Mouse (Mus musculus) Patski (cell line): ENCODE results near the gene Prmt3. TPM values are rescaled to one million over a fixed set of nuclear protein-coding genes. Genes with fewer than 3 reads are reported as not detected.

Experiments used
- ATAC-seq: fragments of 100-300 bp; one replicate; pipeline ENCODE4 v1.8.0; 2021
- CTCF ChIA-PET: fragments of 350-600 bp; sonication (Branson Sonifier 250); formaldehyde crosslinking; loops from one replicate; lab custom pipeline; 2022; ENCODE audit warnings: inconsistent platforms; lab: Charles Lee
- POLR2A ChIA-PET: fragments of 350-600 bp; sonication (Branson Sonifier 250); formaldehyde crosslinking; loops from one replicate; lab custom pipeline; 2022; ENCODE audit warnings: antibody characterized with exemption, inconsistent platforms; lab: Charles Lee
- DNase-seq: peaks from one replicate; pipeline ENCODE4 v3.0.0-alpha.2; 2011; ENCODE audit warnings: low read depth, low spot score
- H3K27me3 ChIP-seq: fragments of 371-371 bp; one replicate; pipeline ENCODE4 v1.5.1; 2021
- CTCF ChIP-seq: fragments of 100-300 bp; IDR thresholded peaks from one replicate; pipeline ENCODE4 v1.5.1; 2021
- in situ Hi-C: fragments of 300-500 bp; cut with MboI; formaldehyde crosslinking; loops from 3 replicates; pipeline ENCODE4 v1.11.1; 2018; ENCODE audit warnings: low pct_unique_long_range_greater_than_20kb, mixed read lengths
- polyA plus RNA-seq: library from polyadenylated mRNA; unstranded; gene quantifications from one replicate; pipeline ENCODE4 v1.2.3, GENCODE M21; 2021

Gene Prmt3
- polyA plus RNA-seq, 1 experiment from 2014 or later = 43.0 TPM

GRCm38 (mm10) chr7:49843304-49843933 is 65.3 kb downstream of the Prmt3 start:
- no peak for DNase-seq
- POLR2A ChIA-PET = interaction anchor here (1.3 kb wide), 1 partner anchor 10 kb away, joined by 4 read pairs; no protein-coding TSS in a partner anchor
- no peak for ATAC-seq
- CTCF ChIA-PET = interaction anchor here (0.8 to 1.4 kb wide), 5 partner anchors 12 to 80 kb away, joined by 3 read pairs; no protein-coding TSS in a partner anchor
- no peaks in the 10 kb centered on the region for H3K27me3 ChIP-seq
- TF ChIP-seq CTCF = no peak
- in situ Hi-C loops = loop anchor here (5.0 kb wide), 1 partner anchor 79 kb away; no protein-coding TSS in a partner anchor

GRCm38 (mm10) chr7:49847939-49848338 is 69.8 kb downstream of the Prmt3 start:
- ChIA-PET CTCF (interaction anchor here (0.8 kb wide), 1 partner anchor 21 kb away, joined by 3 read pairs; no protein-coding TSS in a partner anchor), POLR2A (no interaction called here)
- in situ Hi-C loops = no loop called here
- TF ChIP-seq CTCF = no peak
- no peak for DNase-seq
- H3K27me3 ChIP-seq = no peaks in the 10 kb centered on the region
- no peak for ATAC-seq

GRCm38 (mm10) chr7:49853342-49854181 is 75.4 kb downstream of the Prmt3 start:
- CTCF ChIA-PET = interaction anchor here (1.8 kb wide), 1 partner anchor 8 kb away, joined by 6 read pairs; no protein-coding TSS in a partner anchor
- DNase-seq (no peak), ATAC-seq (no peak)
- H3K27me3 ChIP-seq = no peaks in the 10 kb centered on the region
- no peak for TF ChIP-seq CTCF
- in situ Hi-C loops = no loop called here
- POLR2A ChIA-PET = interaction anchor here (0.9 kb wide), 1 partner anchor 8 kb away, joined by 3 read pairs; no protein-coding TSS in a partner anchor

GRCm38 (mm10) chr7:49857347-49857746 is 79.2 kb downstream of the Prmt3 start:
- no peaks in the 10 kb centered on the region for H3K27me3 ChIP-seq
- no peak for ATAC-seq
- TF ChIP-seq CTCF = no peak
- CTCF ChIA-PET = interaction anchor here (1.2 kb wide), 1 partner anchor 66 kb away, joined by 4 read pairs; no protein-coding TSS in a partner anchor
- POLR2A ChIA-PET = no interaction called here
- DNase-seq = no peak
- in situ Hi-C loops = no loop called here

- CTCF ChIA-PET = interaction anchor here (0.9 kb wide), 1 partner anchor 15 kb away, joined by 3 read pairs; no protein-coding TSS in a partner anchor
- POLR2A ChIA-PET = no interaction called here
Observed at GRCm38 (mm10) chr7:49858257-49858656, 80.1 kb downstream of the Prmt3 start.

GRCm38 (mm10) chr7:49859820-49860219 is 81.7 kb downstream of the Prmt3 start:
- CTCF ChIA-PET = interaction anchor here (0.9 to 1.3 kb wide), 5 partner anchors 10 to 61 kb away, joined by 3 read pairs; no protein-coding TSS in a partner anchor
- ATAC-seq (no peak), DNase-seq (no peak)
- POLR2A ChIA-PET = interaction anchor here (0.8 kb wide), 1 partner anchor 13 kb away, joined by 3 read pairs; no protein-coding TSS in a partner anchor
- no peak for TF ChIP-seq CTCF
- H3K27me3 ChIP-seq = no peaks in the 10 kb centered on the region
- in situ Hi-C loops = no loop called here

More at GRCm38 (mm10) chr7:49858257-49858656, 80.1 kb downstream of the Prmt3 start:
- no peak for TF ChIP-seq CTCF
- no peaks in the 10 kb centered on the region for H3K27me3 ChIP-seq
- no peak for ATAC-seq
- DNase-seq = no peak
- in situ Hi-C loops = no loop called here

GRCm38 (mm10) chr7:49861196-49861595 is 83.0 kb downstream of the Prmt3 start:
- H3K27me3 ChIP-seq = no peaks in the 10 kb centered on the region
- TF ChIP-seq CTCF = no peak
- in situ Hi-C loops = no loop called here
- no peak for ATAC-seq
- no peak for DNase-seq
- CTCF ChIA-PET = interaction anchor here (1.3 kb wide), 1 partner anchor 8 kb away, joined by 3 read pairs; no protein-coding TSS in a partner anchor
- POLR2A ChIA-PET = no interaction called here

- ChIA-PET CTCF (interaction anchor here (0.6 to 1.5 kb wide), 3 partner anchors 18 to 170 kb away, joined by 3 to 4 read pairs (median 3); no protein-coding TSS in a partner anchor), POLR2A (no interaction called here)
- TF ChIP-seq CTCF = no peak
- in situ Hi-C loops = no loop called here
- DNase-seq (no peak), ATAC-seq (no peak)
- H3K27me3 ChIP-seq = no peaks in the 10 kb centered on the region
Observed at GRCm38 (mm10) chr7:49863753-49864152, 85.6 kb downstream of the Prmt3 start.

GRCm38 (mm10) chr7:49869656-49870055 is 91.5 kb downstream of the Prmt3 start:
- no peak for TF ChIP-seq CTCF
- in situ Hi-C loops = no loop called here
- DNase-seq = no peak

GRCm38 (mm10) chr7:49870276-49870675 is 92.1 kb downstream of the Prmt3 start:
- in situ Hi-C loops = no loop called here
- DNase-seq (no peak), ATAC-seq (no peak)
- POLR2A ChIA-PET = no interaction called here
- CTCF ChIA-PET = no interaction called here
- TF ChIP-seq CTCF = no peak
- no peaks in the 10 kb centered on the region for H3K27me3 ChIP-seq

More at GRCm38 (mm10) chr7:49869656-49870055, 91.5 kb downstream of the Prmt3 start:
- ATAC-seq = no peak
- CTCF ChIA-PET = interaction anchor here (0.8 to 1.1 kb wide), 3 partner anchors 9 to 21 kb away, joined by 3 read pairs; no protein-coding TSS in a partner anchor
- no peaks in the 10 kb centered on the region for H3K27me3 ChIP-seq
- POLR2A ChIA-PET = no interaction called here
